Mouse (Mus musculus) midbrain, embryonic 12.5 days (tissue): ENCODE measurements at regions not wholly inside any gene's neighbourhood (a gene's known extent, or its start where the extent isn't known, plus 50 kb on each side); places are given as distances from the start of the nearest gene placed in this dataset.
A peak's percentile ranks its signal among the peaks of the same experiment; 100 is the strongest.

Source experiments
- ATAC-seq: fragments of 200-750 bp; cut with Nextera tagmentation; 2 replicates; pipeline ENCODE4 v1.8.0; 2017; ENCODE audit warnings: low read depth, moderate TSS enrichment, moderate library complexity; ENCODE audit not compliant: low FRiP score
- H3K27ac ChIP-seq: fragments of 300-500 bp; sonication (generic); replicated peaks from 2 replicates; pipeline ENCODE4 v1.5.1; 2016; ENCODE audit warnings: mild to moderate bottlenecking
- H3K27me3 ChIP-seq: fragments of 300-500 bp; sonication (generic); 2 replicates; pipeline ENCODE4 v1.6.1; 2016; ENCODE audit warnings: mild to moderate bottlenecking
- H3K36me3 ChIP-seq: fragments of 300-500 bp; sonication (generic); 2 replicates; pipeline ENCODE4 v1.6.1; 2016
- H3K4me1 ChIP-seq: fragments of 300-500 bp; sonication (generic); 2 replicates; pipeline ENCODE4 v1.6.1; 2016
- H3K4me2 ChIP-seq: fragments of 300-500 bp; sonication (generic); replicated peaks from 2 replicates; pipeline ENCODE4 v1.6.1; 2016; ENCODE audit warnings: mild to moderate bottlenecking, moderate library complexity
- H3K4me3 ChIP-seq: fragments of 300-500 bp; sonication (generic); 2 replicates; pipeline ENCODE4 v1.5.1; 2016; ENCODE audit warnings: mild to moderate bottlenecking
- H3K9ac ChIP-seq: fragments of 300-500 bp; sonication (generic); replicated peaks from 2 replicates; pipeline ENCODE4 v1.6.1; 2016; ENCODE audit warnings: mild to moderate bottlenecking, moderate library complexity
- H3K9me3 ChIP-seq: fragments of 300-500 bp; sonication (generic); 2 replicates; pipeline ENCODE4 v1.6.1; 2016; ENCODE audit warnings: mild to moderate bottlenecking
- WGBS: fragments of 180-500 bp; shearing (Covaris S2); methylation state at CpG from one replicate; pipeline ENCODE4 v1.1.7; 2016; 5-methylcytosine and 5-hydroxymethylcytosine counted together

- no peaks in the 10 kb centered on the region for H3K9me3 ChIP-seq
- peak overlapping the region; percentile 28 for H3K4me3 ChIP-seq
- no peaks in the 10 kb centered on the region for H3K36me3 ChIP-seq
- 0 out of 2 replicates have a peak overlapping the region, but pooled peaks have one; percentile 47 for H3K9ac ChIP-seq
- peak; percentile 92 for ATAC-seq
- peaks cover 56% of the 10 kb centered on the region for H3K4me1 ChIP-seq
- peak overlapping the region; percentile 62 for H3K4me2 ChIP-seq
- 1% methylated on average over 22 of the region's 22 CpGs for WGBS
- H3K27ac ChIP-seq: peak overlapping the region; percentile 92
- H3K27me3 ChIP-seq: no peaks in the 10 kb centered on the region
Observed at GRCm38 (mm10) chr17:9764701-9765359, 95.3 kb upstream of the Pabpc6 start.

- no peaks in the 10 kb centered on the region for H3K9me3 ChIP-seq
- H3K4me3 ChIP-seq: peak overlapping the region; percentile 28
- H3K27ac ChIP-seq: peak overlapping the region; percentile 92
- whole genome bisulfite sequencing: 2% methylated on average over 9 of the region's 9 CpGs
- ATAC-seq: peak; percentile 10; the same call in 1 of the 2 replicates
- no peaks in the 10 kb centered on the region for H3K36me3 ChIP-seq
- H3K4me2 ChIP-seq: peak overlapping the region; percentile 62
- H3K27me3 ChIP-seq: no peaks in the 10 kb centered on the region
- H3K4me1 ChIP-seq: peaks cover 61% of the 10 kb centered on the region
- H3K9ac ChIP-seq: peak overlapping the region; percentile 47
Observed at GRCm38 (mm10) chr17:9764041-9764606, 94.6 kb upstream of the Pabpc6 start.

- Histone ChIP-seq H3K27ac (peak overlapping the region; percentile 92), H3K36me3 (no peaks in the 10 kb centered on the region), H3K4me3 (no peak overlapping the region), H3K9me3 (no peaks in the 10 kb centered on the region), H3K4me1 (peaks cover 61% of the 10 kb centered on the region), H3K4me2 (peak overlapping the region; percentile 62), H3K9ac (no peak overlapping the region; the same call in 1 of the 2 replicates), H3K27me3 (no peaks in the 10 kb centered on the region)
- 10% methylated on average over 9 of the region's 9 CpGs for WGBS
- ATAC-seq: no peak
Observed at GRCm38 (mm10) chr17:9763110-9763509, 93.6 kb upstream of the Pabpc6 start.

GRCm38 (mm10) chr17:9762436-9762835, 92.9 kb upstream of the Pabpc6 start:
- Histone ChIP-seq H3K27me3 (peaks cover 5% of the 10 kb centered on the region; the same call in 1 of the 2 replicates), H3K27ac (peak overlapping the region; percentile 92), H3K9ac (no peak overlapping the region), H3K4me1 (peaks cover 61% of the 10 kb centered on the region), H3K4me3 (no peak overlapping the region), H3K9me3 (no peaks in the 10 kb centered on the region), H3K36me3 (no peaks in the 10 kb centered on the region), H3K4me2 (0 out of 2 replicates have a peak overlapping the region, but pooled peaks have one; percentile 62)
- WGBS: 13% methylated on average over 7 of the region's 7 CpGs
- ATAC-seq: no peak

GRCm38 (mm10) chr17:9760706-9761059, 91.2 kb upstream of the Pabpc6 start:
- Histone ChIP-seq H3K4me2 (no peak overlapping the region), H3K27me3 (peaks cover 6% of the 10 kb centered on the region), H3K9ac (no peak overlapping the region), H3K4me1 (peaks cover 50% of the 10 kb centered on the region), H3K9me3 (no peaks in the 10 kb centered on the region), H3K4me3 (no peak overlapping the region), H3K27ac (peak overlapping the region; percentile 66; the same call in 1 of the 2 replicates), H3K36me3 (no peaks in the 10 kb centered on the region)
- ATAC-seq: no peak
- 82% methylated on average over 2 of the region's 2 CpGs for WGBS

GRCm38 (mm10) chr17:9760026-9760705, 90.6 kb upstream of the Pabpc6 start:
- H3K36me3 ChIP-seq: no peaks in the 10 kb centered on the region
- H3K9me3 ChIP-seq: no peaks in the 10 kb centered on the region
- no peak overlapping the region for H3K4me2 ChIP-seq
- H3K9ac ChIP-seq: no peak overlapping the region
- peaks cover 45% of the 10 kb centered on the region for H3K4me1 ChIP-seq
- peaks cover 6% of the 10 kb centered on the region for H3K27me3 ChIP-seq
- H3K4me3 ChIP-seq: no peak overlapping the region
- no peak for ATAC-seq
- 45% methylated on average over 8 of the region's 8 CpGs for WGBS
- peak overlapping the region; percentile 66 for H3K27ac ChIP-seq

- no peaks in the 10 kb centered on the region for H3K9me3 ChIP-seq
- no peak overlapping the region for H3K9ac ChIP-seq
- 0 out of 2 replicates have a peak overlapping the region, but pooled peaks have one; percentile 19 for H3K4me2 ChIP-seq
- H3K4me3 ChIP-seq: no peak overlapping the region
- peaks cover 41% of the 10 kb centered on the region for H3K4me1 ChIP-seq
- H3K27me3 ChIP-seq: peaks cover 6% of the 10 kb centered on the region
- ATAC-seq: 0 out of 2 replicates have a peak, but pooled peaks have one; percentile 14
- 6% methylated on average over 7 of the region's 7 CpGs for WGBS
- no peaks in the 10 kb centered on the region for H3K36me3 ChIP-seq
- H3K27ac ChIP-seq: peak overlapping the region; percentile 66
Observed at GRCm38 (mm10) chr17:9759421-9759852, 89.9 kb upstream of the Pabpc6 start.

GRCm38 (mm10) chr17:9757725-9758251, 88.3 kb upstream of the Pabpc6 start:
- no peak overlapping the region for H3K4me2 ChIP-seq
- H3K4me3 ChIP-seq: no peak overlapping the region
- H3K27ac ChIP-seq: no peak overlapping the region
- H3K36me3 ChIP-seq: no peaks in the 10 kb centered on the region
- no peaks in the 10 kb centered on the region for H3K9me3 ChIP-seq
- WGBS: 94% methylated on average over 4 of the region's 4 CpGs
- H3K27me3 ChIP-seq: peaks cover 6% of the 10 kb centered on the region
- peaks cover 25% of the 10 kb centered on the region for H3K4me1 ChIP-seq
- no peak for ATAC-seq
- no peak overlapping the region for H3K9ac ChIP-seq

- Histone ChIP-seq H3K4me3 (no peak overlapping the region), H3K36me3 (no peaks in the 10 kb centered on the region), H3K4me2 (no peak overlapping the region), H3K9ac (no peak overlapping the region), H3K4me1 (peaks cover 17% of the 10 kb centered on the region), H3K27ac (no peak overlapping the region), H3K9me3 (no peaks in the 10 kb centered on the region), H3K27me3 (peaks cover 6% of the 10 kb centered on the region)
- 75% methylated on average over 12 of the region's 12 CpGs for WGBS
- ATAC-seq: no peak
Observed at GRCm38 (mm10) chr17:9756675-9757074, 87.2 kb upstream of the Pabpc6 start.

- H3K9me3 ChIP-seq: no peaks in the 10 kb centered on the region
- 54% methylated on average over 3 of the region's 3 CpGs for WGBS
- peaks cover 6% of the 10 kb centered on the region for H3K27me3 ChIP-seq
- no peak overlapping the region for H3K9ac ChIP-seq
- H3K4me1 ChIP-seq: peaks cover 21% of the 10 kb centered on the region
- no peak overlapping the region for H3K4me2 ChIP-seq
- no peak overlapping the region for H3K27ac ChIP-seq
- H3K4me3 ChIP-seq: no peak overlapping the region
- ATAC-seq: no peak
- H3K36me3 ChIP-seq: no peaks in the 10 kb centered on the region
Observed at GRCm38 (mm10) chr17:9756196-9756595, 86.7 kb upstream of the Pabpc6 start.

- Histone ChIP-seq H3K4me2 (no peak overlapping the region), H3K36me3 (no peaks in the 10 kb centered on the region), H3K4me1 (peaks cover 18% of the 10 kb centered on the region), H3K9ac (no peak overlapping the region), H3K9me3 (no peaks in the 10 kb centered on the region), H3K27ac (no peak overlapping the region), H3K27me3 (peaks cover 6% of the 10 kb centered on the region), H3K4me3 (no peak overlapping the region)
- WGBS: 86% methylated on average over 4 of the region's 4 CpGs
- ATAC-seq: no peak
Observed at GRCm38 (mm10) chr17:9755576-9755975, 86.1 kb upstream of the Pabpc6 start.

- Histone ChIP-seq H3K27me3 (peaks cover 6% of the 10 kb centered on the region), H3K9me3 (no peaks in the 10 kb centered on the region), H3K4me2 (no peak overlapping the region), H3K27ac (no peak overlapping the region), H3K4me3 (no peak overlapping the region), H3K4me1 (peaks cover 11% of the 10 kb centered on the region), H3K9ac (no peak overlapping the region), H3K36me3 (no peaks in the 10 kb centered on the region)
- WGBS: 80% methylated on average over 2 of the region's 2 CpGs
- no peak for ATAC-seq
Observed at GRCm38 (mm10) chr17:9754884-9755405, 85.4 kb upstream of the Pabpc6 start.
